Mouse (Mus musculus) bone marrow macrophage, adult 2 months (primary cell): Measurements from ENCODE around the gene Gsg1. TPM values are rescaled to one million over a fixed set of nuclear protein-coding genes. Genes with fewer than 3 reads are reported as not detected.

Experiments used
- H3K27ac ChIP-seq: 2 replicates; pipeline ENCODE4 v1.5.1; 2012; ENCODE audit warnings: low read depth, low read length; ENCODE audit not compliant: insufficient read depth
- H3K4me1 ChIP-seq: 2 replicates; pipeline ENCODE4 v1.6.1; 2012; ENCODE audit warnings: low read length; ENCODE audit not compliant: control insufficient read depth, insufficient read depth
- H3K4me3 ChIP-seq: 2 replicates; pipeline ENCODE4 v1.5.1; 2012; ENCODE audit warnings: mild to moderate bottlenecking, low read length, moderate library complexity; ENCODE audit not compliant: insufficient read depth
- CTCF ChIP-seq: IDR thresholded peaks from 2 replicates; pipeline ENCODE4 v1.5.1; 2012; ENCODE audit warnings: low read depth, mild to moderate bottlenecking, low read length, moderate library complexity
- POLR2A ChIP-seq: IDR thresholded peaks from 2 replicates; pipeline ENCODE4 v1.6.1; 2012; ENCODE audit warnings: mild to moderate bottlenecking, low read depth, low read length, borderline replicate concordance
- polyA plus RNA-seq: library from polyadenylated mRNA; stranded (reverse); fragments of >200 nt; gene quantifications from 2 replicates; pipeline ENCODE4 v1.2.4, GENCODE M21; 2012; ENCODE audit not compliant: missing spikeins, insufficient read depth, insufficient read length

Gsg1 gene
- polyA plus RNA-seq, 1 experiment = 1.2 TPM

- TF ChIP-seq CTCF (no peak), POLR2A (no peak)
- Histone ChIP-seq H3K4me3 (peak overlapping the region; percentile 95), H3K4me1 (peaks cover 15% of the 10 kb centered on the region), H3K27ac (no peak overlapping the region)
Measured at GRCm38 (mm10) chr6:135197446-135197845, 56.7 kb downstream of the Gsg1 start.

GRCm38 (mm10) chr6:135196707-135197106 is 57.4 kb downstream of the Gsg1 start:
- Histone ChIP-seq H3K27ac (no peak overlapping the region), H3K4me3 (no peak overlapping the region), H3K4me1 (peaks cover 19% of the 10 kb centered on the region)
- TF ChIP-seq POLR2A = no peak
- TF ChIP-seq CTCF = no peak

- H3K4me1 ChIP-seq = peaks cover 26% of the 10 kb centered on the region
- no peak overlapping the region for H3K27ac ChIP-seq
- H3K4me3 ChIP-seq = no peak overlapping the region
Measured at GRCm38 (mm10) chr6:135194907-135195306, 59.2 kb downstream of the Gsg1 start.

GRCm38 (mm10) chr6:135193733-135194132 is 60.4 kb downstream of the Gsg1 start:
- Histone ChIP-seq H3K4me3 (no peak overlapping the region), H3K4me1 (peaks cover 34% of the 10 kb centered on the region), H3K27ac (no peak overlapping the region)
- TF ChIP-seq CTCF (no peak), POLR2A (no peak)

More at GRCm38 (mm10) chr6:135194907-135195306, 59.2 kb downstream of the Gsg1 start:
- no peak for TF ChIP-seq CTCF
- TF ChIP-seq POLR2A = no peak

- no peak for TF ChIP-seq CTCF
- no peak for TF ChIP-seq POLR2A
- H3K27ac ChIP-seq = no peak overlapping the region
- peaks cover 37% of the 10 kb centered on the region for H3K4me1 ChIP-seq
- no peak overlapping the region for H3K4me3 ChIP-seq
Measured at GRCm38 (mm10) chr6:135192993-135193392, 61.2 kb downstream of the Gsg1 start.

GRCm38 (mm10) chr6:135191906-135192305 is 62.2 kb downstream of the Gsg1 start:
- Histone ChIP-seq H3K4me3 (no peak overlapping the region), H3K27ac (no peak overlapping the region), H3K4me1 (peaks cover 40% of the 10 kb centered on the region)
- no peak for TF ChIP-seq POLR2A
- no peak for TF ChIP-seq CTCF

- no peak overlapping the region for H3K4me3 ChIP-seq
- peaks cover 40% of the 10 kb centered on the region for H3K4me1 ChIP-seq
- TF ChIP-seq POLR2A = no peak
- no peak for TF ChIP-seq CTCF
- no peak overlapping the region for H3K27ac ChIP-seq
Measured at GRCm38 (mm10) chr6:135190122-135190521, 64.0 kb downstream of the Gsg1 start.

GRCm38 (mm10) chr6:135188629-135189028 is 65.5 kb downstream of the Gsg1 start:
- H3K4me3 ChIP-seq = no peak overlapping the region
- H3K27ac ChIP-seq = peak overlapping the region; percentile 36
- peaks cover 46% of the 10 kb centered on the region for H3K4me1 ChIP-seq
- 0 out of 2 replicates have a peak, but pooled peaks have one; percentile 18 for TF ChIP-seq CTCF
- TF ChIP-seq POLR2A = no peak

Other genes with a start within 250 kb of the Gsg1 start
- 70.4 and 73.4 TPM in 2 replicates for gene Ddx47, start 242.7 kb downstream of the Gsg1 start, polyA plus RNA-seq
- not detected in 2 replicates for gene Gprc5a, start 188.7 kb downstream of the Gsg1 start, polyA plus RNA-seq
- gene Gprc5d, start 136.1 kb downstream of the Gsg1 start, polyA plus RNA-seq = not detected in 2 replicates
- gene Fam234b, start 56.4 kb downstream of the Gsg1 start, polyA plus RNA-seq = 5.7 and 6.7 TPM in 2 replicates
- gene Hebp1, start 56.3 kb downstream of the Gsg1 start, polyA plus RNA-seq = 27.4 and 28.7 TPM in 2 replicates
- not detected in 2 replicates for gene Pbp2, start 56.1 kb upstream of the Gsg1 start, polyA plus RNA-seq
- gene Emp1, start 108.2 kb upstream of the Gsg1 start, polyA plus RNA-seq = 162 and 173 TPM in 2 replicates